Mouse (Mus musculus): ENCODE results near the gene Pnpla8. TPM values are rescaled to one million over a fixed set of nuclear protein-coding genes. Genes with fewer than 3 reads are reported as not detected.

Pnpla8 gene
- total RNA-seq, 2 experiments from 2014 or later, result 22.4 to 37.3 TPM

DNA sequence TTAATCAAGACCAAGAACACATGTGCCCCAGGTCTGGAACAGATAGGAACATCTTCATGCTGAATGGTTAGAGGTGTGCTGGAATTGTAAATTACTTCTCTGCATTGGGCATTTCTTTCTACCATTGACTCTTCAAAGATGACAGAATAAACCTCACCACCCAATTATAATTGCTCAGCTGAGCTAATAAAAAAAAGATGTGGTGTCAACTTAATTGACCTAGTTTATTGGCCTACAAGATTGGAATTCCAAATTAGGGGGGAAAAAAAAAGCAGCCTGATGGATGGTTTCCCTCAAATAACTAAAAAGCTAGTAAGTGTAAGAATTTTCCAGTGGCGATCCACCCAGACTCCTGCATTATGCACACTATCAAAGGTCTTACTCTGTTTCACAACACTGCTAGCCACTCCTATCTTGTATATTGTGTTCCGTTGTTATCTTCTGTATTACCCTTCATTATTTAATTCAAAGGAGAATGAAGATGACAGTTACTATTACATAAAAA lies 116.0 kb downstream of the Pnpla8 start:
- no peak for ATAC-seq (replicated peaks; ENCODE audit: low FRiP score, low TSS enrichment, poor library complexity, severe bottlenecking)

DNA sequence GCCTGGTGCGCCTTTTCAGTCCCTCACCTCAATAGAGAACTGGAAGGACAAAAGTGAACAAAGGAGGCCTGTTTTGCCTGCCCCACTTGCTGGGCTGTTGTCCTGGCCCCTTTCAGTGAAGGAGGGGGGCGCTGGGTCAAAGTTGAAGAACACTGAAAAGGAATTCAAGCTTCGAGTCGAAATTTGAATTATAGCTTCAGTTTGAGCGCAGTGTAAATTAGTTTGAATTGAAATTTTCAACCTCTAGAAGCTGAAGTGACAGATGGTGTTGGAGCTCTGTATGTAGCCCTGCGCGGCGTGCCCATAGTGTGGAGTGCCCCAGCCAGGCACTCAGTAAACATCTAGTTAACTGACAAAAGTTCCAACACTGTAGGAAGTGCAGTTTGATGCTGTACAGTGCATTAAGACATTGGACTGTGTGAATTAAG lies 117.0 kb downstream of the Pnpla8 start:
- ATAC-seq (replicated peaks; ENCODE audit: low FRiP score, low TSS enrichment, poor library complexity, severe bottlenecking), result no peak

DNA sequence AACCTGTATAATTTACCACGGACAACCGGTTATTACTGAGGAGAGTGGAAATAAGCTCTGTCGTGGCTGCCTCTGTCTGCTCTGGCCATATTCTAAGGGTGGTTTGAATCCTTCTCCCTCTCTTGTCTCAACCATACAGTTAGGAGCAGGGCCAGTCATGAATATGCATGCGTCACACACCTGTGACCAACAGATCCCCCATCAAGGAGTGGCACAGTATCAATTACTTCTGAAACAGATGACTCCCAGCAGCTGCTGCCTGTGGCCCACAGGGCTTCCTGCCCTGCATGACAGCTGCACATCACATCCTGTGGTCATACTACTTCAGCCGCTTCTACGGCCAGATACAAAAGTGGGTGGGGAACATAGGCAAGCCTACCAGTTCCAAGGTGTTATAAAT lies 122.9 kb downstream of the Pnpla8 start:
- ATAC-seq (replicated peaks; ENCODE audit: low FRiP score, low TSS enrichment, poor library complexity, severe bottlenecking), result no peak

DNA sequence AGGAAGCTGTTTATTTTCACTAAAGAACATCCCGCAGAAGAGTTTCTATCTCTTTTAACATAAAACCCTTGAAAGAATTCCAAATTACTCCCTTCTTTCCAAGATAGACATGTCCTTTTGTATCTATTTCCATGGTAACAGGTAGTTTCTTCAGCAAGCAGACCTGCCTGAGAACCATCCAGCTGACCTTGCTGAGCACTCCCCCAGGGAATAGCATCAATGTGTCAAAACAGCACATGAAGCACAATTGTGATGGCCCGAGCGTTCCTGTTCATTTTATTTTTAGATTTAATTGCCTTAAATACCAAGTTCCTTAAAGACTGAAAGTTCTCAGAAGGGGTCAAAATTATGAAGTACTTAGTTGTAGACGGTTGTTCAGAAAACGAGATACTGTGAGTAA lies 124.1 kb downstream of the Pnpla8 start:
- ATAC-seq (replicated peaks; ENCODE audit: low FRiP score, low TSS enrichment, poor library complexity, severe bottlenecking), result no peak

DNA sequence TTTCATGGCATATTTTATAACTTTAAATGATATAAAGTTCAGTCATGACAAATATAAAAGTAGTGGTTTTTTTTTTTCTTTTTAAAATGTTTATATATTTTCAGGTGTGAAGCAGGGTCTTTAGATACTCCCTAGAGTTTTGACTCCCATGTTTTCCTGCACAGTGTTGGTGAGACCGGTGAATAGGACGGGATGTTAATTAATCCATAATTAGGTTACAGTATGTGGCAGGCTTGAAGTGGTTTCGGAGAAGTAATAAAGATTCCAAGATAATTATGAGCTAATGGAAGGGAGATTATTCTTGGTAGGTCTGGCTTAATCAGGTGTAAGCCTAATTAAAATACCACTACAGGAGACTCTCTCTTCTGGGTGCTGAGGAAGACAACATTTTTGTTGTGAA lies 125.0 kb downstream of the Pnpla8 start:
- no peak for ATAC-seq (replicated peaks; ENCODE audit: low FRiP score, low TSS enrichment, poor library complexity, severe bottlenecking)

DNA sequence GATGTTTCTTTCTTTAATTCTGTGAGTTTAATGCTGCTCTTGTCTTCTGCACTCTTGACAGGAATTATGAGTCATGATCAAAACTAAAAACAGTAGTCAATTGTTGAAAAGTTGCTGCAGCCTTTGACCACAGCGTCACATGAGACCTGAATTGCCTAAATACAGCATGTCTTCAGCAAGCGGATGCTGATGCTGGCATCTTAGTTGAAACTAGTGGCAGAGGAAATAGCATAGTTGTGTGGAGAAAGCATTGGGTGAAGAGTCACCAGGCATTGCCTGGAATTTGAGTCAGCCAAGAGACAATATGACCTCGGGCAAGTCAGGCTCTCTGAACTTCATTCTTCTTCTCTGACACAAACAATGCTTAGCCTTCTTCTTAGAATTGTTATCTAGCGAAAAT lies 133.9 kb downstream of the Pnpla8 start:
- no peak for ATAC-seq (replicated peaks; ENCODE audit: low FRiP score, low TSS enrichment, poor library complexity, severe bottlenecking)

DNA sequence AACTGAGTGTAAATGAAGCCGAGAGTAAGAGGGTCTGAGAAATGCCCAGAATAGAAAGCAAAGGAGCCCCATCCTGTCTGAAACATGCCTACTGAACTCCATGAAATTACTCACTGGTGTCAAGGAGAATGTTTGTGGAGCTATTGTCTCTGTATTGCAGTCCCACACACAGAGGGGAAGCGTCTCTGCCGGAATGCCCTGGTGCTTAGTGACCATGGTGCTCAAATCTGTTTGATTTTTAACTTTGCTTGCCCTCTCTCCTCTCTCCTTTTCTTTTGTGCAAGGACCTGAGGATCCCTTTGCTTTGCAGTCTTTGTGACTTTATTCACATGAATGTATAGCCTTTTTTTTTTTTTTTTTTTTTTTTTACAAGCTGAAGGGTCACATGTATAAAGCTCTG lies 136.3 kb downstream of the Pnpla8 start:
- ATAC-seq (replicated peaks; ENCODE audit: low FRiP score, low TSS enrichment, poor library complexity, severe bottlenecking), result no peak

DNA sequence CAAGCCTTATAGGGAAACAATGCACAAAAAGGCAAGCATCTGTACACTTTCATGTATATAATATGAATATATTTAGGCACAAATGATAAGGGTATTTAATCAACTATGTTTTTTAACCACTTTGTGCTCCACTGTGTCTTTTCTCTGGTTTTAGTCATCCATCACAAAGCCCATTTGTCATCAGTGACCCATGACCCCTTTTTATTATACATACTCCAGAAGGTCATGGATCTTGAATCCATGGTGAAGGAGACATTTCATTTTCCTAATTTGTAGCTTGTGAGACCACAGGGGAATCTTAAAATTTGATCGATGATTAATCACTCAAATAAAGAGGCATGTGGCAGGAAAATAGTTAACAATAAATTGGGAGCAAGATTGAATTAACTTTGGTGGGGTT lies 136.7 kb downstream of the Pnpla8 start:
- no peak for ATAC-seq (replicated peaks; ENCODE audit: low FRiP score, low TSS enrichment, poor library complexity, severe bottlenecking)

DNA sequence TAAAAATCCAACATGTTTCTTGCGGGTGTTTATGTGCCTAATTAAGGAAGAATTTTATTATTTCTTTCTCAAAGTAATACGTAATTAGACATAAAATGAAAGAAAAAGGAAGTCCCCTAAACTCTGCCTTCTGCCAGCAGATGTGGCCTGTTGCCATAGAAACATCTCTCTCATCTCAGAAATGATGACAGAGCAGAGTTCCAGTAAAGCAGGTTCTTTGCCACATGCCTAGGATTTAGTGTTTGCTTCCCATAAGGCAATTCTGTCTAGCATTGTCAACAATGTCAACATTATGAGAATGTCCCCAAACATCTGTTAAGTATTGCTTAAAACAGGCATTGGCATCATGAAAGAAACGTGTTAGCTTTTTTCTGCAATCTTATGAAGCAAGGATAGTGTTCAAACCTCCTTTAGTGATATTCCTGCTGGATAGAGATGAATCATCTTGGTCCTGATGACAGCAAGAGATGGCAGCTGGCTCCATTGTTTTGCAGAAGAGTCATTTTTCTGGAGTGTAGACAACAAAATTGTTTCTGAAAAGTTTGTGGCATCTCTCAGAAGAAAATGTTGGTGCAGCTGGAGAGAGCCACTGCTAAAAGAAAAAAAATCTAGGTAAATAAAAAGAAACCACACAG lies 150.0 kb downstream of the Pnpla8 start:
- no peak for ATAC-seq (replicated peaks; ENCODE audit: low FRiP score, low TSS enrichment, poor library complexity, severe bottlenecking)

Other genes starting within 250 kb of the Pnpla8 start
- gene Dnajb9, start 11.0 kb upstream of the Pnpla8 start, total RNA-seq (2014; fragmentation: Nextera tagmentation), result 9.8 and 18.2 TPM in 2 replicates
- 43.4 and 54.2 TPM in 2 replicates for gene Dnajb9, start 11.0 kb upstream of the Pnpla8 start, total RNA-seq (2017)
- gene Nrcam, start 107.5 kb downstream of the Pnpla8 start, total RNA-seq (2014; fragmentation: Nextera tagmentation), result 0.17 and 2.8 TPM in 2 replicates
- gene Nrcam, start 107.5 kb downstream of the Pnpla8 start, total RNA-seq (2017), result 5.0 TPM in 1 of 2 replicates, not detected in the other

Data from megakaryocyte-erythroid progenitor cell, adult 5-6 weeks (primary cell).